Mouse (Mus musculus): ENCODE measurements around the gene Prpf19.

Prpf19 gene

GRCm38 (mm10) chr19:10938771-10939170, 43.7 kb downstream of the Prpf19 start:
- WGBS: 86% methylated on average over 3 of the region's 3 CpGs

- WGBS: 22% methylated on average over 37 of the region's 37 CpGs
Observed at GRCm38 (mm10) chr19:10940097-10940800, 45.2 kb downstream of the Prpf19 start.

GRCm38 (mm10) chr19:10940801-10941457, 45.9 kb downstream of the Prpf19 start:
- WGBS: 8% methylated on average over 40 of the region's 40 CpGs

GRCm38 (mm10) chr19:10943955-10944354, 48.9 kb downstream of the Prpf19 start:
- 77% methylated on average over 3 of the region's 3 CpGs for WGBS

DNA sequence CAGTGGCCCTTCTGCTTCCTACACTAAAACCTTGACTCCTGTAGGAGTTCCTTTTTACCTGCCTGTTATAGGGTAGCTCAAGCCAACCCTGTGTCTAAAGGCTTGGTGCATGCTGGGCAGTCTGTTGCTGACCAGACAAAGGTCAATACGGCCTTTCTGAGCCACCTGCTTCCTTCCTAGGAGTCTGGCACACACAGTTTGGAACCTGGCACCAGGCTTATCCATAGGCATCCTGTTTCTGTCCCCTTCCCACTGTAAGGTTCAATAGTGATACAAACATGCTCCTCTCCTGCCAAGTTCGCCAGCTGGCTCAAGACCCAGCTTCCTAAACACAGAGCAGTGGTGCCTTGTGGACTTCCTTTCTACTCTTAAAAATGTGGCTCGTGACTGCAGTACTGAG, 51.5 kb downstream of the Prpf19 start:
- WGBS: 60% methylated on average over 3 of the region's 3 CpGs

GRCm38 (mm10) chr19:10947219-10947618, 52.2 kb downstream of the Prpf19 start:
- 75% methylated on average over 5 of the region's 5 CpGs for whole genome bisulfite sequencing

- under 1% methylated on average over 20 of the region's 20 CpGs for WGBS
Observed at GRCm38 (mm10) chr19:10948416-10948815, 53.4 kb downstream of the Prpf19 start.

GRCm38 (mm10) chr19:10949112-10949511, 54.1 kb downstream of the Prpf19 start, which contains the start of gene Ccdc86:
Gene Ccdc86 (minus strand): TSS chr19:10949266.
- 0% methylated on average over 30 of the region's 30 CpGs for WGBS

DNA sequence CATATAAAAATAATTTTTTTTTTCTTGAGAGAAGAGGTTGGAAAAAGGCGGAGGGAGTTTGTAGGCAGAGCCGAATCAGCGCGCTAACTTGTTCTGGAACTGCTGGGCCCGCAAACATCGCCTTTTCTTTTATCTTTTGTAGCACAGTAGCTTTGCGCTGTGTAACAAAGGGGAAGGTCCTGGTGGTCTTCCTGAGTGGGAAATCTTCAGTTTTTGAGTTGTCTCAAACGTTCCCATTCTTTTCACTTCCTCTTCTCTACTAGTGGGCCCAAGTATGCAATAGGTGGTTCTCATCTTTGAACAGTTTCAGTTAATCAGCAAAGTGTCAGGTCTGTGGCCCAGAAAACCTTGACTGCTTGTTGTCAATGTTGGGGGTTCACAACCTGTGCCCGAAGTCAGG, 54.5 kb downstream of the Prpf19 start:
- 22% methylated on average over 9 of the region's 9 CpGs for WGBS

- WGBS: 31% methylated on average over 11 of the region's 11 CpGs
Observed at GRCm38 (mm10) chr19:10952021-10952939, 57.2 kb downstream of the Prpf19 start.

Measured in cerebral cortex, adult 2 months (tissue).